Mouse (Mus musculus): ENCODE data around the gene Krt36. TPM values are rescaled to one million over a fixed set of nuclear protein-coding genes. Genes with fewer than 3 reads are reported as not detected.

The Krt36 gene
- total RNA-seq, 1 experiment = 0.13 TPM

- no peak overlapping the region for H3K9ac ChIP-seq (ENCODE audit: insufficient read depth, low read depth, low read length, poor library complexity, severe bottlenecking)
- H3K4me1 ChIP-seq (ENCODE audit: control insufficient read depth in 2 of 2, insufficient read depth in 2 of 2, low read length in 2 of 2, poor library complexity in 1 of 2) = no peaks in the 10 kb centered on the region
- no peak overlapping the region for H3K4me3 ChIP-seq (ENCODE audit: insufficient read depth in 1 of 2, low read depth in 1 of 2, low read length in 2 of 2, poor library complexity in 1 of 2, severe bottlenecking in 1 of 2)
- no peaks in the 10 kb centered on the region for H3K36me3 ChIP-seq (ENCODE audit: control insufficient read depth, insufficient read depth, low read length, poor library complexity, severe bottlenecking)
- no peaks in the 10 kb centered on the region for H3K9me3 ChIP-seq (ENCODE audit: control insufficient read depth, insufficient read depth, low read depth, low read length)
- TF ChIP-seq HCFC1 (IDR thresholded peaks at IDR 0.05; ENCODE audit: borderline replicate concordance, insufficient read depth, low read length) = no peak
- no peak for TF ChIP-seq ZNF384 (IDR thresholded peaks at IDR 0.05; ENCODE audit: low read depth, low read length)
- TF ChIP-seq MAFK (IDR thresholded peaks at IDR 0.05; ENCODE audit: insufficient read depth, low read depth, low read length) = no peak
- no peak for TF ChIP-seq CHD2 (IDR thresholded peaks at IDR 0.05; ENCODE audit: low read depth, low read length)
- TF ChIP-seq ZC3H11A (IDR thresholded peaks at IDR 0.05; ENCODE audit: borderline replicate concordance, low read depth, low read length) = no peak
- H3K27ac ChIP-seq (ENCODE audit: insufficient read depth, low read depth, low read length, poor library complexity, severe bottlenecking) = no peak overlapping the region
- no peak for DNase-seq (ENCODE audit: low read depth, low spot score)
- in situ Hi-C loops (cut with MboI; ENCODE audit: low sequenced_read_pairs in 2 of 2, unreplicated experiment in 2 of 2) = no loop called here
Measured at GRCm38 (mm10) chr11:100102693-100103429, 2.6 kb downstream of the Krt36 start.

- no peaks in the 10 kb centered on the region for H3K9me3 ChIP-seq (ENCODE audit: control insufficient read depth, insufficient read depth, low read depth, low read length)
- H3K9ac ChIP-seq (ENCODE audit: insufficient read depth, low read depth, low read length, poor library complexity, severe bottlenecking) = no peak overlapping the region
- DNase-seq (ENCODE audit: low read depth, low spot score) = no peak
- H3K4me1 ChIP-seq (ENCODE audit: control insufficient read depth in 2 of 2, insufficient read depth in 2 of 2, low read length in 2 of 2, poor library complexity in 1 of 2) = no peaks in the 10 kb centered on the region
- in situ Hi-C loops (cut with MboI; ENCODE audit: low sequenced_read_pairs in 2 of 2, unreplicated experiment in 2 of 2) = no loop called here
- H3K36me3 ChIP-seq (ENCODE audit: control insufficient read depth, insufficient read depth, low read length, poor library complexity, severe bottlenecking) = no peaks in the 10 kb centered on the region
- no peak overlapping the region for H3K4me3 ChIP-seq (ENCODE audit: insufficient read depth in 1 of 2, low read depth in 1 of 2, low read length in 2 of 2, poor library complexity in 1 of 2, severe bottlenecking in 1 of 2)
- TF ChIP-seq ZNF384 (IDR thresholded peaks at IDR 0.05; ENCODE audit: low read depth, low read length) = no peak
- TF ChIP-seq ZC3H11A (IDR thresholded peaks at IDR 0.05; ENCODE audit: borderline replicate concordance, low read depth, low read length) = no peak
- no peak for TF ChIP-seq MAFK (IDR thresholded peaks at IDR 0.05; ENCODE audit: insufficient read depth, low read depth, low read length)
- no peak for TF ChIP-seq CHD2 (IDR thresholded peaks at IDR 0.05; ENCODE audit: low read depth, low read length)
- TF ChIP-seq HCFC1 (IDR thresholded peaks at IDR 0.05; ENCODE audit: borderline replicate concordance, insufficient read depth, low read length) = no peak
- no peak overlapping the region for H3K27ac ChIP-seq (ENCODE audit: insufficient read depth, low read depth, low read length, poor library complexity, severe bottlenecking)
Measured at GRCm38 (mm10) chr11:100100391-100100790, 5.0 kb downstream of the Krt36 start.

- Histone ChIP-seq H3K9me3 (ENCODE audit: control insufficient read depth, insufficient read depth, low read depth, low read length) (no peaks in the 10 kb centered on the region), H3K27ac (ENCODE audit: insufficient read depth, low read depth, low read length, poor library complexity, severe bottlenecking) (no peak overlapping the region), H3K9ac (ENCODE audit: insufficient read depth, low read depth, low read length, poor library complexity, severe bottlenecking) (no peak overlapping the region), H3K4me1 (ENCODE audit: control insufficient read depth in 2 of 2, insufficient read depth in 2 of 2, low read length in 2 of 2, poor library complexity in 1 of 2) (no peaks in the 10 kb centered on the region), H3K36me3 (ENCODE audit: control insufficient read depth, insufficient read depth, low read length, poor library complexity, severe bottlenecking) (no peaks in the 10 kb centered on the region), H3K4me3 (ENCODE audit: insufficient read depth in 1 of 2, low read depth in 1 of 2, low read length in 2 of 2, poor library complexity in 1 of 2, severe bottlenecking in 1 of 2) (no peak overlapping the region)
- DNase-seq (ENCODE audit: low read depth, low spot score) = no peak
- in situ Hi-C loops (cut with MboI; ENCODE audit: low sequenced_read_pairs in 2 of 2, unreplicated experiment in 2 of 2) = no loop called here
- TF ChIP-seq MAFK (IDR thresholded peaks at IDR 0.05; ENCODE audit: insufficient read depth, low read depth, low read length) = no peak
- no peak for TF ChIP-seq HCFC1 (IDR thresholded peaks at IDR 0.05; ENCODE audit: borderline replicate concordance, insufficient read depth, low read length)
- TF ChIP-seq ZC3H11A (IDR thresholded peaks at IDR 0.05; ENCODE audit: borderline replicate concordance, low read depth, low read length) = no peak
- no peak for TF ChIP-seq CHD2 (IDR thresholded peaks at IDR 0.05; ENCODE audit: low read depth, low read length)
- no peak for TF ChIP-seq ZNF384 (IDR thresholded peaks at IDR 0.05; ENCODE audit: low read depth, low read length)
Measured at GRCm38 (mm10) chr11:100097819-100098218, 7.6 kb downstream of the Krt36 start.

- Histone ChIP-seq H3K9me3 (ENCODE audit: control insufficient read depth, insufficient read depth, low read depth, low read length) (no peaks in the 10 kb centered on the region), H3K4me1 (ENCODE audit: control insufficient read depth in 2 of 2, insufficient read depth in 2 of 2, low read length in 2 of 2, poor library complexity in 1 of 2) (no peaks in the 10 kb centered on the region), H3K27ac (ENCODE audit: insufficient read depth, low read depth, low read length, poor library complexity, severe bottlenecking) (no peak within 1 kb of the TSS), H3K4me3 (ENCODE audit: insufficient read depth in 1 of 2, low read depth in 1 of 2, low read length in 2 of 2, poor library complexity in 1 of 2, severe bottlenecking in 1 of 2) (no peak within 1 kb of the TSS), H3K36me3 (ENCODE audit: control insufficient read depth, insufficient read depth, low read length, poor library complexity, severe bottlenecking) (no peaks in the 10 kb centered on the region), H3K9ac (ENCODE audit: insufficient read depth, low read depth, low read length, poor library complexity, severe bottlenecking) (no peak within 1 kb of the TSS)
- in situ Hi-C loops (cut with MboI; ENCODE audit: low sequenced_read_pairs in 2 of 2, unreplicated experiment in 2 of 2) = no loop called here
- no peak for DNase-seq (ENCODE audit: low read depth, low spot score)
- TF ChIP-seq HCFC1 (IDR thresholded peaks at IDR 0.05; ENCODE audit: borderline replicate concordance, insufficient read depth, low read length) (no peak), CHD2 (IDR thresholded peaks at IDR 0.05; ENCODE audit: low read depth, low read length) (no peak), ZNF384 (IDR thresholded peaks at IDR 0.05; ENCODE audit: low read depth, low read length) (no peak), MAFK (IDR thresholded peaks at IDR 0.05; ENCODE audit: insufficient read depth, low read depth, low read length) (no peak), ZC3H11A (IDR thresholded peaks at IDR 0.05; ENCODE audit: borderline replicate concordance, low read depth, low read length) (no peak)
Measured at GRCm38 (mm10) chr11:100096141-100096540, 9.3 kb downstream of the Krt36 start, which contains the start of gene Krt35. Gene Krt35 (minus strand): TSS chr11:100096241.
